Mouse (Mus musculus): Measurements from ENCODE around the gene Mrps5.
"Not testable (repeated sequence)": the region's sequence is repeated elsewhere in the genome, so short reads cannot be mapped to it uniquely, and the experiment has no call there.

The Mrps5 gene

DNA sequence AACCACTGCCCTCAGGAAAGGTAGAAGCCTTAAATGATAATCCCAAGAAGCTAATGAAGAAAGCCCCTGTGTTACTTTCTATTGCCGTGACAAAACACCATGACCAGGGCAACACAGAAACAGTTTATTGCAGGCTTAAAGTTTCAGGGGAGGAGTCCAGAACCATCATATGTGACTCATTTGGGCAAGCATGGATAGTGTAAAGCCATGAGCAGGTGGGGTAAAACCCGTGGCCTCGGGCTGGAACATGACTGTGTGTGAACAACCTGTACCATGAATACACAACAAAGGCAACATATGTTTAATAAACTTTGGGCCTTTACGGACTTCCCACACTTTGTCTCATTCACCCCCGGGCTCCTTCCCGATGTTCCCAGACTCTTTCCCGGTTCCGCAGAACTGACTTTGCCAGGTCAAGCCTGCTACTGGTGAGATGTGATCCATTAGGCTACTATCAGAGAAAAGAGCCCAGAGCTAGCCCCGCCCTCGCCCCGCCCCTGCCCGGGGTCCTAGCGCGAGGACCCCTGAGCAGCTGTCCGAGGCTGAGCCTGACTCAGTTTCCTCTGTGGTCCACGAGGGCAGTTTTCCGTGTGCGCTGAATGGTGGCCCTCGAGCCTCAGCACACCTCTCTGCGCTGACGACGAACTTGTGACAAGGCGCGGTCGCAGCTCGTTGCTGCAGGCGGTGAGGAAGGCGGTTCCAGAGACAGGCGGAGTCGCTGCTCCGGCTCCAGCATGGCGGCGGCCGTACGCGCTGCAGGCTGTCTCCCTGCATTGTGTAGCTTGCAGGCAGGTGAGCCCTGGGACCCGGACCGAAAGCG is at the start of gene Mrps5, which contains the start of gene Zfp661:
TSS of gene Mrps5 (plus strand) at position 529 of the 820 bp plus-strand sequence.
TSS of gene Zfp661 (minus strand) at position 401 of the 820 bp plus-strand sequence.
- CTCF ChIA-PET: no interaction called here

DNA sequence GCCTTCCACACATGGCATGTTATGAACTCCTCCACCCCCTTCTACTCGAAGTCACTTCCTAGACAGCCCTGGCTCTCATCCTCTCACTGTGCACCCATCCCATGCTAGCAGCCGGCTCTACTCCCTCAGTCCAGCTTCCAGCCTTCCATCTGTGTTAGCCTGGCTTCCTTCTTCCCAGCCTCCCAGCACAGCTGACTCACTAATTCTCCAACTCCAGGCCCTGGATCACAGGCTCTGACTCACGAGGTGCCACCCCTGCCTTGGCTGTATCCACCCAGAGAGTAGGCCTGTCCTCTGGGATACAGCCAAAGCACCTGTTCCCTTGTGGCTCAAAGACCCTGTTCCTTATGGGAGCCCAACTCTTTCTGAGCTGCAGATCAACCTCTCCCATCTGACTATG is 49.5 kb upstream of the Mrps5 start:
- CTCF ChIA-PET: no interaction called here

DNA sequence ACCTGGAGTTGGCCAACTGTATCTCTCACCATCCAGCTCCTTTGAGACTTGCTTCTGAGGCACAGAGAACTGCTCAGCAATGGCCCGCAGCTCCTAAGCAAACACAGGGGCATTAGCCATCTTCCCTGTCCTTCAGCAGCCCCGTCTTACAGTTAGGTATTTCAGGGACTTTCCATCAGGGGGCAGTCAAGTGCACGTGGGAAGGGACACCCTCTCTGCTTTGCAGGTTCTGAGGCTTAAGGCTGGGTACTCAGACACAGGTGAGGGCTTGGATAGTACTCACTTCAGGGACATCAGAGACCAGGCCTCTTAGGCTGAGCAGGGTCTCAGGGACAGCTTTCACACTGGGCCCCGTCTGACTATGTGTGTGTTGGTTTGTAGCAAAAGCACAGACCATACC is 47.5 kb upstream of the Mrps5 start:
- CTCF ChIA-PET: no interaction called here

DNA sequence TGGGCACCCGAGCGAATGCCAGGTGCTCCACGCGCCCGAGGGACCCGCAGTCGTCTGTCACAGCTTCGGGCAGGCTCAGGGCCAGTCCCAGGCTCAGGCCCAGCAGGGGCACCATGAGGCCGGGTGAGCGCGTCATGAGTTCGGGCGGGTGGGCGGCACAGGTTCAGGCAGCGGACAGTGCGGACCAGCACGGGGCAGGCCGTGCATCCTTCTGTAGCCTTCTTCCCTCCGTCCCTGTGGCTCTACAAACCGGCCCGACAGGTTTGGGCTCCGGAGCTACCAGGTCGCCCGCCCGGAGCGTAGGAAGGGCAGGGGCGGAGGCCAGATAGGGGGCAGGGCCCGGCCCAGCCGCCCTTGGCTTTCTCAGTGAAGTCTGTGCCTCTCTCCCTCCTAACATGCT is 45.8 kb upstream of the Mrps5 start, which contains the start of gene Prom2:
TSS of gene Prom2 (minus strand) at position 283 of the 400 bp plus-strand sequence.
- CTCF ChIA-PET: no interaction called here

DNA sequence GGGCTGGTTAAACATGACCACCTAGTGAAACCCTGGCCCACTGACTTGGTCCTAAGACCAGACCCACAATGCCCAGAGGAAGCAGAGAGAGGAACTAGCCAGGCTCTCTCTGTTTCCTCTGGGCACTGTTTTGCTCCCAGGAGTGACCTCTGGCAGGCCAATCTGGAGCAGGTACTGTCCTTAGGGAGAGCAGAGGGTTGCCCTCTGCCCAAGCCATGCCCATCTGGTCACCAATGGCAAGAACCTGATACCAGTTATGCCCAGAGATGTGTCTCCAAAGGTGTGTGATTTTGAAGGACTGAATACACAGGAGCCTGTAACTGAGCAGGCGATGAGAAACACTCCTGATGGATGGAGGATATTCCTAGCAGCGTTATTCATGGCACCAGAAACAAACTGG is 45.3 kb upstream of the Mrps5 start:
- CTCF ChIA-PET: no interaction called here

DNA sequence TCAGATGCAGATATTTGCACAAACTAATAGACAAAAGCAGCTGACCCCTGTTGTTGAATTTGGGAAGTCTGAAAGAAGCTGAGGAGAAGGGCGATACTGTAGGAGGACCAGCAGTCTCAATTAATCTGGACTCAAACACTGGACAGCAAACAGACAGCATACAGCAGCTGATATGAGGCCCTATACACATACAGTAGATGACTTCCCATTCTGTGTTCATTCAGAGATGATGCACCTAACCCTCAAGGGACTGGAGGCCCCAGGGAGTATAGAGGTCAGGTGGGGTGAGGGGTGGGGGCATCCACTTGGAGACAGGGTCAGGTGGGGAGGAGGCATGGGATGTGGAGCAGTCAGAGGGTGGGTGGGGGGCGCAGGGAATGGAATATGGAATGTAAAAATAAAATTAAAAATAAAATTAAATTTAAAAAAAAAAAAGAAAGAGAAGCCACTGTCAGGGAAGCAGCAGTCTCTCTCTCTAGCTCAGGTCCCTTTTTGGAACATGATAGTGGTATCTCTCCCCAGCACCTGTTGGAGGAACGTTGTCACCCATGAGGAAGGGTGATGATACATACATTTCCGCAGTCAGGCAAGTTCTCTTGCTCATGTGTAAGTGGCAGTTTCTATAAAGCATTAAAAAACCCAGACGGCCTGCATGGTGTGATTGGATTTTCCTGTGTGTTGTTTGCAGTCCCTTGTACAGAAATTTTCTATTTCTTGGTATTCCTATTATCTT is 38.5 kb upstream of the Mrps5 start:
- CTCF ChIA-PET: no interaction called here

DNA sequence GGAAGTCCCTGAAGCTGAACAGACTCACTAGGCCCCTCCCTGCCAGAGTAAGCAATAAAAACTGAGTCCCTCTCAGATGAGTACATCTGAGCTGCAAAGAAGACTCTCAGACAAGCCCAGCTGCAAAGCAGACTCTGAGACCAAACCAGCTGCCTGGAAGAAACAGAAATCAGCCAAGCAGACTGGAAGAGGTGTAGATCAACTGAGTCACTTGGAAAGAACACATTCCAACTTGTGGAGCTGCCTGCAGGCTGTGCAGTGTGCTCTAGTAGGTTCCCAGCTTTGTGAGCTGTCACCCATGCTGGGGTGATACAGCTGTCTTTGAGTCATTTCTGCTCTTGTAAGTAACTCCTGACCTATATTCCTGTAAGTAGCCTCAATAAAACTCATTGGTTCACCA is 37.3 kb upstream of the Mrps5 start:
- CTCF ChIA-PET: no interaction called here

DNA sequence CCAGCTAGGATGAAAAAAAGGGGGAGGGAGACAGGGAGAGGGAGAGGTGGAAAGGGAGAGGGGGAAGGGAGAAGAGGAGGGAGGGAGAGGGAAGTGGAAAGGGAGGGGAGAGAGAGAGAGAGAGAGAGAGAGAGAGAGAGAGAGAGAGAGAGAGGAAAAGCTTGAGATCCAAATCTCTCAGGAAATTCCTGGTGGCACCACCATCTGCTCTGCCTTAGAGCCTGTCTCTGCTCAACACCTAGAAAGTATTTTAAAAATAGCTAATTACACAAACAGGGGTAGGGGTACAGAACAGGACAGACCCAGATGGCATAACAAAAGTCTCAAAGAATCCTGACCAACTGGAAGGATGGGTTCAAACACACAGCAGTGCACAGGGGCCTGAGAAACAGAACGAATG is 36.6 kb upstream of the Mrps5 start:
- CTCF ChIA-PET: no interaction called here

DNA sequence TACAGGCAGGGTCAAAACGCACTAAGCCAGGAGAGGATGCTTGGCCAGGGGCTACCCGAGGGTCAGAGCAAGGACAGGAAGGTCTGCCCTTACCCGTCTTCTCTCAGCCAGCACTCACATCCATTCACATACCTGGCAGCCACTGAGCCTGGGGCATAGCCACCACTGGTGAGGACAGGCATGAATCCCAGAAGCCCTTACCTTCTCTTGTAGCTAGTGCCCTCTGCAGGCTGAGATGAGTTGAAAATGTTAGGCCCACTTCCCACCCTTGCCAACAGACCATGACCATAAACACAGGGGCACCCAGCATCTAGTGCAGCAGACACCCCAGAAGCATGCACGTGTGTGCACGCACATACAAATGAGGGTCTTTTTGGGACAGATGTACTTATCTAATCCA is 35.9 kb upstream of the Mrps5 start:
- CTCF ChIA-PET: no interaction called here

DNA sequence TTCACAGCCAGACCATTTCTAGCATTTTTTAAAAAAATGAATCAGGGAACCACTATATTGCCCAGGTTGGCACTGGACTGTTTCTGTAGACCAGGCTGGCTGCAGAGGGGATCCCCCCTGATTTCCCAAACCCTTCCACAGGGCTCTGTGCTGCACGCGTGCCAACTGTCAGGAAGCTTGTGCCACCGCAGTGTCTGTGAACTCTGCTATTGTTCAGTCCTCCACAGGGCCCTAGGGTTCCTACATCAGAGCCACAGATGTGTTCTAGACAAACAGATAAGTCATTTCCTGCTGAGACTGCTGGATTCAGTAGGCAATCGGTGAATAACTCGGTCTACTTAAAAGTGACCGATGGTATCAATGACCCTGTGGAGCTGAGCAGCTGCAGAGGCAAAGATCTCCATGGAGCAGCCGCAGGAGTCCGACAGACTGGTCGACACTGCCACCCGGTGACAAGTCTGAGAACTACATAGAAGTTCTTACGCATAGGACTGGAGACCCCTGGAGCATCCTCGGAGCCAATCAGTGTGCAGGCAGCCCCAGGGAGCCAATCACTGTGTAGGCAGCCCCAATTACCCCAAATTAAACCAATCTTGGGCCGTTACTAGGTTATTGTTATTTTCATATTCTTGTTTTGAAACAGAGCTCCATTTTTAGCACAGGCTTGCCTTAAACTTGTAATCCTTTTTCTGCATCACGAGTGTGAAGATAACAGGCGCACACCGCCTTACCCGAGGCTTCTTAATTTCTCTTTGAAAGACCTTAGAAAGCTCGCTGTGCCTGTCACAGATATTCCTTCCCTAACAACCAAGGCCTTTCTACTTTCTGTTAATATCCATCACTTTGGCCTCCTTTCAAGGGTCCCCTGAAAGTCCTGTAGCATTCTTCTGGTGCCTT is 27.7 kb upstream of the Mrps5 start:
- CTCF ChIA-PET: no interaction called here

DNA sequence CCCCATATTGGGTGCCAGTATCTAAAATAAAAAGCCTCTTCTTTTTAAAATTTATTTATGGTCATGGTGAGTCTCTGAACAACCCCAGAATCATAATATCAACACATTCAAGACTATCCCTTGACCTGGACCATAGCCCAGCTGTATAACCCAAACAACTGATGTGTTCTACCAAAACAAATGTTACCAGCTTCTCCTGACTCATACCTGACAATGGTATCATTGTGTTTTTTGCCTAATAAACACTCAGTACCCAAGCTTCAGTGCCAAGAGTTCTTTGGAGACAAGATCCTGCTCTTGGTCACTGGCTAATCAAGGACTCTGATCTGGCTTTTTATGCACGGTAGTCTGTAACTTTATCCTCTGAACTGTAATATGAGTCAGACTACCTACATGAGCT is 13.7 kb upstream of the Mrps5 start:
- CTCF ChIA-PET: no interaction called here

DNA sequence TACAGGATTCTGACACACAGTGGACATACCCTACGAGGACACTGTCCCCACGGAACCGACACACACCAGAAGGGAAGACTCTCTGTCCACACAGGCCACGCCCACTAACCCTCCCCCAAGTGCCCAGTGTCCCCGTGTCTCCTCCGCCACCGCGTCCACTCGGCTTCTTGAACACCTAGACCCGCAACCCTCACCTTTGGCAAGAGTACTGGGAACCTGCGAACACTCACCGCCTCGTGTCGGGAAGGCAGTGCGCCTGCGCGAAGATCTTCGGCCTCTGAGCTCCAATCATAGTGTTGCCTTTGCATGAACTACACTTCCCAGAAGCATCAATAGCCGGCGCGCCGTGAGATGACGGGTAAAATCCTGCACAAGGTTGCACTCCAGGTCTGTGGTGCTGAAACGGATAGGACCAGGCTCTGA is 2.6 kb upstream of the Mrps5 start:
- CTCF ChIA-PET: no interaction called here

DNA sequence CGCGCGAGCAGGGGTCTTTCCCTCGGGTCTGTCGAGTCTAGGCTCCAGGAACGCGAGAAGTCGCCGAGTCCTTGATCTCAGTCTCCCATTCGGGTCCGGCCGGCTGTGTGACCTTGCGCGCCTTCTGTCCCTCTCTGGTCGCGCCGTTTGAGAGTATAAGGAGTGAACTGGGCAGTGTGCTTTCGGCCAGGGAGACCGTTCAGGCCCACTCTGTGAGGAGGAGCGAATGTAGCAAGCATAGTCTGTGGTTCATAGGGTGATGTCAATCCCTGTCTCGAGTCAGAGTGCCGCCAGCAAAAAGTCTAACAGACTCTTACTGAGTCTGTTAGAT is 457 bp downstream of the Mrps5 start:
- CTCF ChIA-PET: no interaction called here

DNA sequence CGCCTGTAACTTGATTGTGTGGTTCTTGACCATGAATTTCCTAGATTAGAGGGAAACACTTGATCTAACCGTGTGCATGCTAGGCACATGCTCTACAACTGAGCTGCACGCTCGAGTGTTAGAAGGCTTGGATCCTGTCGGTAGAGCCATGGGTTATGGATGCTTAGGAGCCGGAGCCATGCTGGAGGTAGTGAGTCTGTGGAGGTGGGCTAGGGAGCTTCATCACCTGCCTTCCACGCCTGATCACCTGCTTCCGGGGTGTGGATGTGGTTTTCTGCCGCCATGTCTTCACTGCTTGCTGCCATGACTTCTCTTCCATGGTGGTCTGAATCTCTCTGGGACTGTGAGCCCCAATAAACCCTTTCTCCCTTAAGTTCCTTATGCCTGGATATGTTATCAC is 1.9 kb downstream of the Mrps5 start:
- CTCF ChIA-PET: no interaction called here

DNA sequence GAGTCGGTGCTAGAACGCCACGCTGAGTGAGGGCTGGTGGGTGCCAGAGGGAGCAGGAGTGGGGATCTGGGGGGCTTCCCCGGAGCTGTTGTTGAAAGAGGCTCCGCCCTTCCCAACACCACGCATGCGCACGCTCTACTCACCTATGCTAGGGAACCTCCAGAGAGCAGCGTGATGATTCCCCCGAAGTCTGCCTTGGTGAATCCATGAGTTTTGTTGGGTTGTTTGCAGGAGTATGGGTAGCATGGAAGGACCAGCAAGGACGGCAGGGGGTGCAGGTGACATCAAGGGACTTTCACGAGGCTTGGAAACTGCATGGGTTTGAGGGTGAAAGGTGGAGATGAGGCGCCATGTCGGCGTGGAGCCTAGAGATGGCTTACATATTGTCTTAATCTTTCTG is 3.2 kb downstream of the Mrps5 start:
- CTCF ChIA-PET: no interaction called here

DNA sequence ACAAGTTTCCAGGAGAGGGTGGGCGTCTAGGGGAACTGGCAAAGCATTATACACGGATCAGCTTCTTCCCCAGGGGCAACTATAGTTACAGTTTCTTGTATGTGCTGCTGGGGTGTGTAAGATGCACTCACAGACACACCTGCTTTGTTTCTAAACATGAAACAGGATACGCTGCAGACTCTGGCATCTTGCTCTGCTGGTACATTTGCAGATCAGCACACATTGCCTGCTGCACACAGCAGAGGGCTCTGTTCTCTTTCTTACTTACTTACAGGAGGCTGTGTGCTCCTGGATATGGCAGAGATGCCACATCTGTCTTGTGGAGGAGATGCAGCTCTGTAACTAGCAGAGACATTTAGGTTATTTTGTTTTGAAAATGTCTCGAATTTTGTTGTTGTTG is 3.8 kb downstream of the Mrps5 start:
- CTCF ChIA-PET: no interaction called here

DNA sequence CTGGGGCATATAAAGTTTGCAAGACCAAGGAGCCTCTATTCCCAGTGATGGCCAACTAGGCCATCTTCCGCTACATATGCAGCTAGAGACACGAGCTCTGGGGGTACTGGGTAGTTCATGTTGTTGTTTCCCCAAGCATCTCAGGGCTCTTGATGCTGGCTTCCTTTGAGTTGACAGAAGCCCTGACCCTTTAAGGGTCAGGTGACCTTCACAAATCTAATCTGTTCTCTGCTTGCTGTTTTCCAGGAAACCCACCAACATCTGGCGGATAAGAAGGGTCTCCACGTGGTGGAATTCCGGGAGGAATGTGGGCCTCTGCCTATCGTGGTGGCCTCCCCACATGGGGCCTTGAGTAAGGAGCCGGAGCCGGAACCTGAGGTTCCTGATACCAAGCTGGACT is 16.4 kb downstream of the Mrps5 start:
- CTCF ChIA-PET: not testable (repeated sequence)

DNA sequence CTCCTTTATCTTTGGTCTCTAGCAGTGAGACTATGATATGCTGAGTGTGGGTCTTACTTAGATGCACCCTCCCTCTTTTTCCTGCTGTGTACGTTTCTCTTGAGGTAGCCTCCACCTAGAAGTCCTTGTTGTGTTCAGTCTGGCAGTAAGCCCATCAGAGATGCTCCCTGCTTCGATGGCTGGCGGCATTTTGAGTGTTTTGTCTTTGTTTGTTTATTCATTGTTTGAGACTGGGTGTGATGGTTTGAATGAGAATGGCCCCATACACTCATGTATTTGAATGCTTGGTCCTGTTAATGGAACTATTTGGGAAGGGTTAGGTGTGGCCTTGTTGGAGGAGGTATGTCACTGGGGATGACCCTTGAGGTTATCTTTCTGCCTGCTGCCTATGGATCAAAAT is 18.2 kb downstream of the Mrps5 start:
- CTCF ChIA-PET: no interaction called here

DNA sequence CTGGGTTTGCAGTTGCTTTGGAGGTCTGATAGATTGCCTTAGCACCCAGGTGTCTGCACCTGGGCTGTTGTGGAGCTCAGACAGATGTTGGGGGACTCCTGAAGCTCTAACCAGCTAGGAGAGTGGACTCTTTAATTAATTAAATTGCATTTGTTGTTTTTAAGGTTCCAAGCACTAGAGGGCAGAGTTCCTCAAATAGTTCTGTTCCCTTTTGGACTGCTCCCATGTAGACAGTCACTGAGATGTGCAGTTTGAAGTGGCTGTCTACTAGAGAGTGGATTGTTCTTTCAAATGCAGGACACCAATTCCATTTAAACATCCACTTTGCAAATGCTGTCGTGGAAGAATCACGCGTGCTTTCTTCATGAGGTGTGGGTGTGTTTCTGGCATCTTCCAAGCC is 21.2 kb downstream of the Mrps5 start:
- CTCF ChIA-PET: no interaction called here

DNA sequence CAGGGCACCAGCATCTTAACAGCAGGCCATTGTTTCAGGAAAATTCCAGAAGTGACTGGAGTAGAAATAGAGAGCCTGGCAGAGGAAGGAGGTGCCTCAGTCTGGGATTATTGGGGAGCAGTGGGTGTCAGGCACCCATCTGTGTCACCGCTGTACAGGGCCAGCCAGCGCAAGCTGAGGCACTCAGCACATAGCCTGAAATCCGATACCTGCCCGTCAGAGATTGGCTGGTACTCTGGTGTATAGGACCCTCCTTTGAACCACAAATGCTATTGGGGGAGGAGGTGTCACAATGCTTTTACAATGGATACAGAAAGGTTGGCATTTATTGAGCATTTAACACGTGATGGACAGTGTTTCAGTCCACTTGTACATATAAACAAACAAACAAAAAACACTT is 22.0 kb downstream of the Mrps5 start:
- CTCF ChIA-PET: no interaction called here

DNA sequence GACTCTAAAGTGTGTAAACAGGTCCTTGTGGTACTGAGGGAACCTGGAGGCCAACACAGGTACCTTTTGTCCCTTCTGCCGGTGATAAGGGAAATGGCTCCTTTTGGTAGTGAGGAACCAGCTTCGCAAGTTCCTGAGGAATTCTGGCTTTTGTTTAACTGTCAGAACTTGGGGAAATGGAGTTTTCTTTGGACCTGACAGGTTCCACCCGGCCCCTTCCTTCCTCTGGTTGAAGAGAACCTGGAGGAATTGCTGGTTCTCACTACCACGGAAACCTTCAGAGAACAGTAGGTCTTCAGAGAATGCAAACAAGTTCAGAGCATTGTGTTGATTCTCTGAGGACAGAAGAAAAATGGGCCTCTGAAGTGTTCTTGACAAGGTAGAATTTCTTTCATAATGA is 24.4 kb downstream of the Mrps5 start:
- CTCF ChIA-PET: no interaction called here

DNA sequence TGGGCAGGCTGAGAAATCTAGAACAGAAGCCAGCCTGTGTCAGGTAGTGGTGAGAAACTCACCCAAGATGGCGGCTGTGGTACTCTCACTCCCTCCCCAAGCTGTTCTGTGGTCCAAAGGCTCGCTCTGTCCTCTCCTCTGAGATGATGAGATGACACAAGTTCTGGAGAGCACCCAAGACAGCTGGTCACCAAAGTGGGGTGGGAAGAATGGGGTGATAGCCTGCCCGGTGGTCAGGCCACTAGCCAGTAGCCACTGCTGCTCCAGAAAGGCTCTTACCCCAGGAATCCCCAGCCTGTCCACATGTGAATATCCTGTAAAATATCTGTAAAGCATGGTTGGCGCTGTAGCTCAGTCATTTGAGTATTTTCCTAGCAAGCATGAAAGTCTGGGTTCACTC is 25.3 kb downstream of the Mrps5 start:
- CTCF ChIA-PET: no interaction called here

DNA sequence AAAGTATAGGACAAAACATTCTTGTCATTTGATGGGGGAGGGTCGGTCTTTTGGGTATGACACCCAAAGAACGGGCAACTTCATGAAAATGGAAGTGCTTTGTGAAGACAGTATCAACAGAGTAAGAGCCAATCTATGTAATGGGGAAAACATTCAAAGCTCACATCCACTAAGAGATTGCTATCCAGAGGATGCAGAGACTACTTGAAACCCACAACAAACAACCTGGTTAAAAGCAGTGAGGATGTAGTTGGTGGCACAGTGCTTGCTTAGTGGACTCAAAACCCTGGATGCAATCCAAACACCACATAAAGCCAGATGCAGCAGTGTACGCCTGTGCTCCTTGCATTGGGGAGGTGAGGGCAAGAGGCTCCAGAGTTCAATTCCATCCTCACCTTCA is 32.3 kb downstream of the Mrps5 start:
- CTCF ChIA-PET: no interaction called here

Measured in spleen, embryonic (tissue).